Mouse (Mus musculus): ENCODE data around the gene Wipf1.

- TF ChIP-seq POLR2A (IDR thresholded peaks at IDR 0.05; ENCODE audit: low read depth, low read length) = no peak
- TF ChIP-seq CTCF (conservative IDR thresholded peaks at IDR 0.05; ENCODE audit: insufficient read depth, insufficient read length, low read depth, low read length) = no peak
These were observed 33.8 kb downstream of the Wipf1 start for GRCm38 (mm10) chr2:73495617-73496328.

All from kidney, adult 2 months (tissue).